Mouse (Mus musculus) testis, adult 2 months (tissue): ENCODE results near the gene Bcl2. TPM values are rescaled to one million over a fixed set of nuclear protein-coding genes. Genes with fewer than 3 reads are reported as not detected.

Experiments
- H3K27ac ChIP-seq: fragments of 200-500 bp; 2 replicates; pipeline ENCODE4 v1.5.1; 2012; ENCODE audit warnings: low read depth, low read length; ENCODE audit not compliant: control insufficient read depth, insufficient read depth
- H3K27me3 ChIP-seq: fragments of 200-500 bp; 2 replicates; pipeline ENCODE4 v1.6.1; 2012; ENCODE audit warnings: mild to moderate bottlenecking, low read length, moderate library complexity; ENCODE audit not compliant: control insufficient read depth, insufficient read depth
- H3K36me3 ChIP-seq: fragments of 200-500 bp; 2 replicates; pipeline ENCODE4 v1.6.1; 2012; ENCODE audit warnings: mild to moderate bottlenecking, low read length; ENCODE audit not compliant: control insufficient read depth, insufficient read depth
- H3K4me1 ChIP-seq: fragments of 200-500 bp; 2 replicates; pipeline ENCODE4 v1.6.1; 2012; ENCODE audit warnings: low read length; ENCODE audit not compliant: control insufficient read depth, insufficient read depth
- H3K4me3 ChIP-seq: fragments of 200-500 bp; 2 replicates; pipeline ENCODE4 v1.5.1; 2012; ENCODE audit warnings: low read depth, mild to moderate bottlenecking, low read length, moderate library complexity, mixed read lengths; ENCODE audit not compliant: control insufficient read depth
- CTCF ChIP-seq: fragments of 200-500 bp; IDR thresholded peaks from 2 replicates; pipeline ENCODE4 v1.5.1; 2012; ENCODE audit warnings: low read depth, mild to moderate bottlenecking, inconsistent platforms, low read length, moderate library complexity; ENCODE audit not compliant: control insufficient read depth, insufficient read depth, insufficient replicate concordance
- POLR2A ChIP-seq: fragments of 200-500 bp; IDR thresholded peaks from 2 replicates; pipeline ENCODE4 v1.6.1; 2012; ENCODE audit warnings: low read depth, mild to moderate bottlenecking, inconsistent platforms, low read length, moderate library complexity; ENCODE audit not compliant: control insufficient read depth
- polyA plus RNA-seq: library from polyadenylated mRNA; depleted of rRNA; stranded (reverse); fragments of >200 nt; gene quantifications from 2 replicates; pipeline ENCODE4 v1.2.3, GENCODE M21; 2012

Gene Bcl2
- polyA plus RNA-seq, 1 experiment, result 0.11 TPM

GRCm38 (mm10) chr1:106587866-106588470 lies 126.1 kb downstream of the Bcl2 start:
- Histone ChIP-seq H3K36me3 (no peaks in the 10 kb centered on the region), H3K27me3 (no peaks in the 10 kb centered on the region), H3K4me3 (peak overlapping the region; percentile 58), H3K27ac (no peak overlapping the region), H3K4me1 (no peaks in the 10 kb centered on the region)
- TF ChIP-seq CTCF, result no peak
- no peak for TF ChIP-seq POLR2A

GRCm38 (mm10) chr1:106586761-106587160 lies 127.3 kb downstream of the Bcl2 start:
- Histone ChIP-seq H3K4me3 (no peak overlapping the region), H3K27ac (no peak overlapping the region), H3K36me3 (no peaks in the 10 kb centered on the region), H3K4me1 (no peaks in the 10 kb centered on the region), H3K27me3 (no peaks in the 10 kb centered on the region)
- TF ChIP-seq CTCF (no peak), POLR2A (no peak)

DNA sequence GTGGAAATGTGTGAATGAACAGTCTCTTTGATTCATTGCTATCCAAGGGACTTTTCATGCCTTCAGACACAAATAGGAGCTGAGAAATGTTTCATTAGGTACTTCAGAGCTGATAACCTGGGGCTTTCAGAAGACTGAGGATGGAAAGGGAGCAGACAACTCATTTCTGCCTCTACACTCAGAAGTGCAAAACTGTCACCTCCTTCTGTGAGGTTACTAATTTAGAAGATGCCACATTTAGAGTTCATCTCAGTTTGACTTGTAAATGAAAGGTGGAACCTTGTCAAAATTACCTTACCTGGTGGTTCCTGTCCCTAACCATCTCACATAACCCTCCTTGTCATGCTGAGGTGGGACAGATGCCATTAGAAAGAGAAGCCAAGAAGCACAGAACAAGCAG lies 128.7 kb downstream of the Bcl2 start:
- no peak overlapping the region for H3K4me3 ChIP-seq
- no peaks in the 10 kb centered on the region for H3K36me3 ChIP-seq
- TF ChIP-seq POLR2A (no peak), CTCF (no peak)
- H3K27me3 ChIP-seq, result no peaks in the 10 kb centered on the region
- H3K4me1 ChIP-seq, result no peaks in the 10 kb centered on the region
- no peak overlapping the region for H3K27ac ChIP-seq

DNA sequence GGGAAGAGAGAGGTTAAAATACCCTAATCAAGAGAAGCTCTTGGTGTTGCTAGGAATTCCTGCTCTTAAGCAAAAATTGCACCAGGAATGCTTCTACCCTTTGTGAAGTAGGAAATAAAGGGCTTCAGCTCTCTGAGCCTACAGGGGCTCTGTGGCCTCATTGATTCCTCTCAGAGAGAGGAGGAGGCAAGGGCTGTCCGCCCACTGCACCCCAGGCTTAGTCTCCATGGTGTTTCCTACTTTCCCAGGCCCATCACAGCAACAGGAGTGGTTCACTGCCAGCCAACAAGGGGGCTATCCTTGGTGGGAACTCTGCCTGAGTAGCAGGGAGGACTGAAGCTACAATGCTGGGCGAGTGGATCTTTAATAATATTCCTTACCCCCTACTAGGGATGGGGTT lies 129.2 kb downstream of the Bcl2 start:
- H3K4me3 ChIP-seq, result no peak overlapping the region
- H3K27ac ChIP-seq, result no peak overlapping the region
- TF ChIP-seq POLR2A (no peak), CTCF (no peak)
- no peaks in the 10 kb centered on the region for H3K4me1 ChIP-seq
- H3K27me3 ChIP-seq, result no peaks in the 10 kb centered on the region
- no peaks in the 10 kb centered on the region for H3K36me3 ChIP-seq

- Histone ChIP-seq H3K4me3 (no peak overlapping the region), H3K4me1 (no peaks in the 10 kb centered on the region), H3K36me3 (no peaks in the 10 kb centered on the region), H3K27ac (no peak overlapping the region), H3K27me3 (no peaks in the 10 kb centered on the region)
- TF ChIP-seq CTCF (no peak), POLR2A (no peak)
Observed at GRCm38 (mm10) chr1:106584273-106584672, 129.8 kb downstream of the Bcl2 start.

GRCm38 (mm10) chr1:106583245-106584241 lies 130.5 kb downstream of the Bcl2 start:
- no peak overlapping the region for H3K27ac ChIP-seq
- H3K36me3 ChIP-seq, result no peaks in the 10 kb centered on the region
- H3K4me3 ChIP-seq, result no peak overlapping the region
- H3K27me3 ChIP-seq, result no peaks in the 10 kb centered on the region
- TF ChIP-seq POLR2A (no peak), CTCF (no peak)
- H3K4me1 ChIP-seq, result no peaks in the 10 kb centered on the region

DNA sequence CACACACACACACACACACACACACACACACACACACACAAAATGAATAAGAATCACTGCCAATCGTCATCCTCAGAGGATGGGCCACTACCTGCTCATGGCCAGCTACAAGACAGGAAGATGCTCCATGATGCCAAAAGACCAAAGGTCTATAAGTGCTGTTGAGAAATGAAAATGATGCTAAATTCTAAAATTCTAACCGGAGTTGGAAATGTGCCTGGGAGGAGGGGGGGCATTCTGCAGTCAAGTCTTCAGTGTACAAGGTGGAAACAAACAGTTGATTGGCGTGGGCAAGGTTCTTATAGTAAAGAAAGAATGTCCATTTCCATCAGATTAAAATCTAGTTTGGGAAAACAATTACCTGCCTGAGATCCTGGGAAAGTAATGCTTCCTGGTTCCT lies 131.3 kb downstream of the Bcl2 start:
- Histone ChIP-seq H3K4me1 (no peaks in the 10 kb centered on the region), H3K27me3 (no peaks in the 10 kb centered on the region), H3K27ac (no peak overlapping the region), H3K36me3 (no peaks in the 10 kb centered on the region), H3K4me3 (no peak overlapping the region)
- TF ChIP-seq CTCF (no peak), POLR2A (no peak)

- Histone ChIP-seq H3K4me1 (no peaks in the 10 kb centered on the region), H3K27ac (no peak overlapping the region), H3K36me3 (no peaks in the 10 kb centered on the region), H3K4me3 (no peak overlapping the region), H3K27me3 (no peaks in the 10 kb centered on the region)
- TF ChIP-seq CTCF (no peak), POLR2A (no peak)
Observed at GRCm38 (mm10) chr1:106581812-106582211, 132.3 kb downstream of the Bcl2 start.
